Mouse (Mus musculus): ENCODE measurements around the gene Pramef6. TPM values are rescaled to one million over a fixed set of nuclear protein-coding genes. Genes with fewer than 3 reads are reported as not detected.
"Not testable (repeated sequence)": the region's sequence is repeated elsewhere in the genome, so short reads cannot be mapped to it uniquely, and the experiment has no call there.

The Pramef6 gene
- polyA plus RNA-seq (2016; fragmentation: Nextera tagmentation; extraction: Ambion mirVana), result not detected in 2 replicates

DNA sequence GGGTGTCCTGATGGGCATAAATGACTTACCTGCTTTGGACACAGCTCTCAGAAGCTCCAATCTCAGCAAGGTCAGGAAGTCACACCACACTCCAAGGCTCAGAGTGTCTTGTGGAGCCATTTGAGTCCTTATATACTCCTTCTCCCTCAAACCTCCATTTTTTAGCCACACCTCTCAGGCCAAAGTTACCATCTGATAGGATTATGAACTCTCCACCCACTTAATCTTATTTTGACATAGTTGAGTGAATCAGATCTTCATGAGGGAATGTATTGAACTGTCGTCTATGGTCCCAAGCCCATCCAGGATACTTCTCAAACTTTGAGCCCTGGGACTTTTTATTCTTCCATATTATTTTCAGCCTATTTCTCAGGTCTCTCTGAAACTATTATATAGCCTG is at the start of gene Pramef6:
Gene Pramef6 (minus strand): TSS at position 101 of the 400 bp plus-strand sequence.
- not testable (repeated sequence) for H3K36me3 ChIP-seq; H3K4me1 ChIP-seq (replicated peaks); H3K4me3 ChIP-seq; DNase-seq (ENCODE audit: low spot score); H3K27me3 ChIP-seq (ENCODE audit: insufficient read depth, poor library complexity, severe bottlenecking); H3K27ac ChIP-seq
- H3K9me3 ChIP-seq, result peaks cover 45% of the 10 kb centered on the region
- 82% methylated on average over 1 of the region's 1 CpGs for WGBS

GRCm38 (mm10) chr4:143894406-143894805 is 5.8 kb downstream of the Pramef6 start:
- H3K27me3 ChIP-seq (ENCODE audit: insufficient read depth, poor library complexity, severe bottlenecking); DNase-seq (ENCODE audit: low spot score); H3K27ac ChIP-seq; H3K36me3 ChIP-seq; H3K4me1 ChIP-seq (replicated peaks); H3K4me3 ChIP-seq: not testable (repeated sequence)
- WGBS, result 80% methylated on average over 3 of the region's 3 CpGs
- peaks cover 49% of the 10 kb centered on the region for H3K9me3 ChIP-seq

DNA sequence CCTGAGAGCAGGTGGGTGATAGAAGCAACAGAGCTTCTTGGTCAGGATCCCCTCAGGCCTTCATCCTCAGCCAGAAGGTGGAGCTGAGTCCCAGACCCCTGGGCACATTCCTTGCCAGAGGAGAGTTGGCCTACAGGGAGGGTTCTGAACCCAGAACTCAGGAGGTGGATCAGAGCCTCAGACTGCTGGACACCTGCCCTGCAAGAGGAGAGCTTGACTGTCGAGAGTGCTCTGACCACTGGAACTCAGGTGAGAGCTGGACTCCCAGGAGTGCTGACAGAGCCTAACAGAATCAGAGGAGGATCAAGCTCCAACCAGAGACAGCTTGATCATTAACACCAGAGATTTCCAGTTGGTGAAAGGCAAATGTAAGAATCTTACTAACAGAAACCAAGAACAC is 17.8 kb downstream of the Pramef6 start:
- not testable (repeated sequence) for H3K36me3 ChIP-seq; H3K27me3 ChIP-seq (ENCODE audit: insufficient read depth, poor library complexity, severe bottlenecking); H3K27ac ChIP-seq; H3K4me3 ChIP-seq; DNase-seq (ENCODE audit: low spot score); H3K4me1 ChIP-seq (replicated peaks)
- WGBS, result 66% methylated on average over 1 of the region's 1 CpGs
- H3K9me3 ChIP-seq, result peaks cover 50% of the 10 kb centered on the region

DNA sequence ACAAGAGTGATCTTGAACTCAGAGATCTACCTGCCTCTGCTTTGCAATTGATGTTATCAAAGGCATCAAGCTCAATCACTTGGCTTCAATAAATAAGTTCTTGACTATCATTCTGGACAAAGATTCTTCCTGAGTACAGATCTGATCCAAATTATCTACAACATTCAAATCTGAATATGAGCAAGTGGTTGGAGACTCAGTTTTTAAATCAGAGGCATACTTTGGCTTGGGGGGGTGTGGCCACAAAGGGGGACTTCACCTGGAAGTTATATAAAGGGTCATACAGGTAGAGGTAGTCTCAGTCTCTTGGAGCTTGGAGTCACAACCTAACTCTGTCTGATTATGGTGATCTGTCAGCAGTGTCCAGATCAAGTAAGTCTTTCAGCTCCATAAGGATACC is 54.0 kb downstream of the Pramef6 start, which contains the start of gene Gm13103:
Gene Gm13103 (plus strand): TSS at position 301 of the 400 bp plus-strand sequence.
- not testable (repeated sequence) for H3K4me1 ChIP-seq (replicated peaks); H3K27ac ChIP-seq; H3K27me3 ChIP-seq (ENCODE audit: insufficient read depth, poor library complexity, severe bottlenecking); H3K36me3 ChIP-seq; H3K4me3 ChIP-seq; DNase-seq (ENCODE audit: low spot score)
- H3K9me3 ChIP-seq, result peaks cover 41% of the 10 kb centered on the region

Other genes starting within 250 kb of the Pramef6 start
- not detected in 2 replicates for gene Gm13088, start 243.1 kb downstream of the Pramef6 start, polyA plus RNA-seq (2016; fragmentation: Nextera tagmentation; extraction: Ambion mirVana)
- not detected in 2 replicates for gene Gm13089, start 197.7 kb downstream of the Pramef6 start, polyA plus RNA-seq (2016; fragmentation: Nextera tagmentation; extraction: Ambion mirVana)
- not detected in 2 replicates for gene Gm13078, start 180.9 kb downstream of the Pramef6 start, polyA plus RNA-seq (2016; fragmentation: Nextera tagmentation; extraction: Ambion mirVana)
- gene Gm13023, start 111.0 kb downstream of the Pramef6 start, polyA plus RNA-seq (2016; fragmentation: Nextera tagmentation; extraction: Ambion mirVana), result not detected in 2 replicates
- not detected in 2 replicates for gene Gm13084, start 84.3 kb downstream of the Pramef6 start, polyA plus RNA-seq (2016; fragmentation: Nextera tagmentation; extraction: Ambion mirVana)
- not detected in 2 replicates for gene Gm13103, start 53.9 kb downstream of the Pramef6 start, polyA plus RNA-seq (2016; fragmentation: Nextera tagmentation; extraction: Ambion mirVana)
- gene Pramef25, start 50.6 kb upstream of the Pramef6 start, polyA plus RNA-seq (2016; fragmentation: Nextera tagmentation; extraction: Ambion mirVana), result not detected in 2 replicates
- not detected in 2 replicates for gene Gm13101, start 66.6 kb upstream of the Pramef6 start, polyA plus RNA-seq (2016; fragmentation: Nextera tagmentation; extraction: Ambion mirVana)
- not detected in 2 replicates for gene Pramef17, start 94.0 kb upstream of the Pramef6 start, polyA plus RNA-seq (2016; fragmentation: Nextera tagmentation; extraction: Ambion mirVana)
- gene Pramel4, start 158.7 kb upstream of the Pramef6 start, polyA plus RNA-seq (2016; fragmentation: Nextera tagmentation; extraction: Ambion mirVana), result not detected in 2 replicates
- not detected in 2 replicates for gene Gm13102, start 206.1 kb upstream of the Pramef6 start, polyA plus RNA-seq (2016; fragmentation: Nextera tagmentation; extraction: Ambion mirVana)

All from hindbrain, embryonic 10.5 days (tissue).